ENCODE assay signal across 25 mouse cellular contexts in the genomic region with DNA sequence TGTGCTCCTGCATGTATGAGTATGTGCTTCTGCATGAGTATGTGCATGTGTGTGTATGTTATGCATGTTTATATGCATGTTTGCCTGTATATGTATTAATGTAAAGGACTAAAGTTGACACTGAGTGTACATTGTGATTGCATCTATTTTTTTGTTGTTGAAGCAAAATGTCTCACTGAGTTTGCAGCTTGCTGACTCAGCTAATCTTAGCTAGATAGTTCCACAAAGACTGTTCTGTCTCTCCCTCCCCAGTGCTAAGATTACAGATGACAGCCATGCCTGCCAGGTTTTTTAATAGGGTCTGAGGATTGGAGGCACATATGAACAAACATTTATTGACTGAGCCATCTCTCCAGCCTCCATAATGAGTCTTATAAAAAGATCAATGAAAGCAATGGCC. TPM values are rescaled to one million over a fixed set of nuclear protein-coding genes. Genes with fewer than 3 reads are reported as not detected.
DNase-seq lines count a peak whose midpoint lies in the region; ATAC-seq and TF ChIP-seq lines count a peak whose summit lies in the region.
"Had no signal": no experiment of that assay in that cellular context is flagged by ENCODE, and none has a peak within 500 bp of the region (broad histone marks: within the 10 kb centered on the region; RNA-seq: fewer than 3 reads in every experiment).

No protein-coding gene starts in this region.

- H3K36me3 ChIP-seq in CH12.LX (replicated peaks in 1 of 2; ENCODE audit: control insufficient read depth in 1 of 2, insufficient read depth in 1 of 2, low read length in 1 of 2) (no peaks in the 10 kb centered on the region), ES-E14 (ENCODE audit: control insufficient read depth, insufficient read depth, low read length, poor library complexity, severe bottlenecking) (no peaks in the 10 kb centered on the region), MEL (ENCODE audit: control insufficient read depth in 1 of 2, insufficient read depth in 2 of 2, low read length in 2 of 2) (no peaks in the 10 kb centered on the region)
- no peaks in the 10 kb centered on the region for H3K36me3 ChIP-seq in stomach, postnatal 0 days (ENCODE audit: control insufficient read depth, insufficient read depth, low read length)
- H3K36me3 ChIP-seq: G1E had no signal

- no peak for DNase-seq in CH12.LX (ENCODE audit: extremely low read depth)
- no peak for DNase-seq in ES-E14 (ENCODE audit: low read depth, low spot score)
- DNase-seq in MEL (ENCODE audit: low read depth, low spot score): no peak
- DNase-seq in brain, embryonic 14.5 days (ENCODE audit: low read depth): peak; percentile 7
- DNase-seq in B cell, adult 2 months: no peak
- DNase-seq in spleen, postnatal 10 days (ENCODE audit: low spot score in 2 of 2): no peak
- DNase-seq in stomach, postnatal 0 days (ENCODE audit: low spot score): no peak
- DNase-seq in layer of hippocampus, postnatal 25 days (ENCODE audit: extremely low spot score in 1 of 2, low spot score in 1 of 2): no peak
- DNase-seq: adrenal gland, adult 2 months; adrenal gland, adult 8-10 months; adrenal gland, postnatal 10 days; adrenal gland, postnatal 14 days; adrenal gland, postnatal 25 days; adrenal gland, postnatal 36 days; cerebellum, adult 11 months; cerebellum, adult 11-12 months; cerebellum, adult 18-20 months; cerebellum, adult 2 months; cerebellum, adult 8-10 months; cerebellum, adult 9-10 months; cerebellum, adult 9-11 months had no signal

- ATAC-seq in stomach, postnatal 0 days (ENCODE audit: low FRiP score, low TSS enrichment): no peak
- ATAC-seq: activated CD4-positive, CD25-positive, alpha-beta regulatory T cell, adult 4 months; CD4-positive, CD25-positive, alpha-beta regulatory T cell, adult 4 months; Patski had no signal

- H3K79me2 ChIP-seq in CH12.LX (replicated peaks; ENCODE audit: control insufficient read depth, extremely low read depth, insufficient read depth, poor library complexity, severe bottlenecking): no peaks in the 10 kb centered on the region
- H3K79me2 ChIP-seq in MEL (ENCODE audit: control insufficient read depth, insufficient read depth, low read length, poor library complexity): no peaks in the 10 kb centered on the region

- no peak for TF ChIP-seq POLR2A in CH12.LX (IDR thresholded peaks at IDR 0.05; ENCODE audit: low read depth, low read length)
- TF ChIP-seq POLR2A in MEL (IDR thresholded peaks at IDR 0.05; ENCODE audit: control insufficient read depth in 1 of 2, insufficient read depth in 1 of 2, low read depth in 1 of 2, low read length in 2 of 2, poor library complexity in 1 of 2): no peak
- TF ChIP-seq POLR2A in brain, embryonic 14.5 days (IDR thresholded peaks at IDR 0.05; ENCODE audit: borderline replicate concordance, extremely low read depth, insufficient read depth, insufficient read length, poor library complexity, severe bottlenecking): no peak

- TF ChIP-seq EP300 in CH12.LX (IDR thresholded peaks at IDR 0.05; ENCODE audit: low read length): no peak
- no peak for TF ChIP-seq EP300 in MEL (IDR thresholded peaks at IDR 0.05; ENCODE audit: low read depth in 1 of 2, low read length in 2 of 2)
- TF ChIP-seq EP300 in stomach, postnatal 0 days (optimal IDR thresholded peaks at IDR 0.05): no peak

- TF ChIP-seq CTCF in CH12.LX (conservative IDR thresholded peaks at IDR 0.05 in 1 of 2, IDR thresholded peaks at IDR 0.05 in 1 of 2; ENCODE audit: low read depth in 2 of 2, low read length in 2 of 2) (no peak), MEL (IDR thresholded peaks at IDR 0.05 in 2 of 3, conservative IDR thresholded peaks at IDR 0.05 in 1 of 3; ENCODE audit: control insufficient read depth in 1 of 3, insufficient read depth in 1 of 3, low read depth in 2 of 3, low read length in 3 of 3, poor library complexity in 1 of 3, severe bottlenecking in 1 of 3) (no peak)
- TF ChIP-seq CTCF in brain, embryonic 14.5 days (IDR thresholded peaks at IDR 0.05; ENCODE audit: borderline replicate concordance, extremely low read depth, insufficient read depth, insufficient read length): no peak
- TF ChIP-seq CTCF in stomach, postnatal 0 days (IDR thresholded peaks at IDR 0.05; ENCODE audit: low read depth): no peak

- H3K4me3 ChIP-seq in CH12.LX (replicated peaks in 1 of 3; ENCODE audit: low read depth in 2 of 3, low read length in 2 of 3, poor library complexity in 1 of 3) (no peak overlapping the region), ES-E14 (ENCODE audit: insufficient read depth in 1 of 2, low read depth in 1 of 2, low read length in 2 of 2, poor library complexity in 1 of 2, severe bottlenecking in 1 of 2) (no peak overlapping the region), MEL (ENCODE audit: control insufficient read depth in 1 of 2, insufficient read depth in 1 of 2, low read depth in 2 of 2, low read length in 2 of 2) (no peak overlapping the region)
- H3K4me3 ChIP-seq in stomach, postnatal 0 days (ENCODE audit: low read depth, low read length): no peak overlapping the region

- no peak overlapping the region for H3K4me2 ChIP-seq in CH12.LX (ENCODE audit: insufficient read depth, low read depth, poor library complexity, severe bottlenecking)
- no peak overlapping the region for H3K4me2 ChIP-seq in stomach, postnatal 0 days (replicated peaks; ENCODE audit: low read depth)

- H3K9me3 ChIP-seq in CH12.LX (replicated peaks; ENCODE audit: low read length): peaks cover 2% of the 10 kb centered on the region
- no peaks in the 10 kb centered on the region for H3K9me3 ChIP-seq in ES-E14 (ENCODE audit: control insufficient read depth, insufficient read depth, low read depth, low read length)
- H3K9me3 ChIP-seq in MEL (replicated peaks; ENCODE audit: insufficient read depth, low read length): no peaks in the 10 kb centered on the region
- H3K9me3 ChIP-seq in stomach, postnatal 0 days (ENCODE audit: control insufficient read depth, low read length): no peaks in the 10 kb centered on the region

- TF ChIP-seq RAD21 in CH12.LX (IDR thresholded peaks at IDR 0.05; ENCODE audit: low read depth, low read length): no peak
- no peak for TF ChIP-seq RAD21 in MEL (IDR thresholded peaks at IDR 0.05; ENCODE audit: low read depth, low read length)

- H3K4me1 ChIP-seq in CH12.LX (ENCODE audit: control insufficient read depth in 1 of 2, insufficient read depth in 2 of 2): no peaks in the 10 kb centered on the region
- no peaks in the 10 kb centered on the region for H3K4me1 ChIP-seq in ES-E14 (ENCODE audit: control insufficient read depth in 2 of 2, insufficient read depth in 2 of 2, low read length in 2 of 2, poor library complexity in 1 of 2)
- no peaks in the 10 kb centered on the region for H3K4me1 ChIP-seq in MEL (ENCODE audit: control insufficient read depth in 1 of 2, insufficient read depth in 2 of 2, low read length in 2 of 2)
- H3K4me1 ChIP-seq in stomach, postnatal 0 days (replicated peaks; ENCODE audit: control insufficient read depth, insufficient read depth): no peaks in the 10 kb centered on the region

- H3K9ac ChIP-seq in CH12.LX (ENCODE audit: insufficient read depth, low read depth) (no peak overlapping the region), ES-E14 (ENCODE audit: insufficient read depth, low read depth, low read length, poor library complexity, severe bottlenecking) (no peak overlapping the region), MEL (ENCODE audit: control insufficient read depth, low read depth, low read length, poor library complexity, severe bottlenecking) (no peak overlapping the region)
- no peak overlapping the region for H3K9ac ChIP-seq in stomach, postnatal 0 days (ENCODE audit: low read length)

- H3K27me3 ChIP-seq in CH12.LX (replicated peaks) (no peaks in the 10 kb centered on the region), MEL (ENCODE audit: control insufficient read depth in 1 of 2, insufficient read depth in 2 of 2, low read length in 2 of 2) (no peaks in the 10 kb centered on the region)
- no peaks in the 10 kb centered on the region for H3K27me3 ChIP-seq in stomach, postnatal 0 days (ENCODE audit: control insufficient read depth, insufficient read depth, low read length)
- H3K27me3 ChIP-seq: Patski had no signal

- dilution Hi-C loops in CH12.LX (cut with MboI; ENCODE audit: extremely low pct_ligation_motif_present, extremely low pct_unique_long_range_greater_than_20kb, low sequenced_read_pairs): no loop called here

- in situ Hi-C loops in CH12.LX (cut with MboI; ENCODE audit: low pct_ligation_motif_present, low pct_unique_long_range_greater_than_20kb, low sequenced_read_pairs) (no loop called here), ES-E14 (cut with MboI; ENCODE audit: low sequenced_read_pairs in 2 of 2, unreplicated experiment in 2 of 2) (no loop called here)

- H3K27ac ChIP-seq in CH12.LX (ENCODE audit: insufficient read depth, low read depth) (no peak overlapping the region), ES-E14 (ENCODE audit: insufficient read depth, low read depth, low read length, poor library complexity, severe bottlenecking) (no peak overlapping the region), MEL (ENCODE audit: control insufficient read depth, low read depth, low read length) (no peak overlapping the region)
- no peak overlapping the region for H3K27ac ChIP-seq in stomach, postnatal 0 days (replicated peaks)

TF ChIP-seq in CH12.LX, 34 proteins besides CTCF, POLR2A, EP300 and RAD21 (continues in another document):
- TF ChIP-seq MXI1 (IDR thresholded peaks at IDR 0.05; ENCODE audit: low read depth, low read length) (no peak), MAFK (IDR thresholded peaks at IDR 0.05; ENCODE audit: insufficient replicate concordance, low read length) (peak; percentile 76; the same call in 1 of the 2 replicates)

TF ChIP-seq in ES-E14, 5 proteins besides CTCF, POLR2A, EP300 and RAD21 (continues in another document):
- TF ChIP-seq ZNF384 (IDR thresholded peaks at IDR 0.05; ENCODE audit: low read depth, low read length) (no peak), HCFC1 (IDR thresholded peaks at IDR 0.05; ENCODE audit: borderline replicate concordance, insufficient read depth, low read length) (no peak), ZC3H11A (IDR thresholded peaks at IDR 0.05; ENCODE audit: borderline replicate concordance, low read depth, low read length) (no peak)

TF ChIP-seq in MEL, 35 proteins besides CTCF, POLR2A, EP300 and RAD21:
- peak; percentile 21; the same call in 1 of the 2 replicates for TF ChIP-seq MAFK (IDR thresholded peaks at IDR 0.05; ENCODE audit: borderline replicate concordance, low read depth, low read length)
- no peak for TF ChIP-seq TAL1 (IDR thresholded peaks at IDR 0.05; ENCODE audit: low read length)

RNA-seq across cellular contexts. Expression of a gene that starts 35.0 kb away (rescaled TPM):
- total RNA-seq in CH12.LX (2012; rRNA removed): 0.38 and 0.55 TPM in 2 replicates
- 0.67 and 1.2 TPM in 2 replicates for total RNA-seq in CH12.LX (2014; rRNA removed)
- polyA plus RNA-seq in CH12.LX (2012; ENCODE audit: insufficient read length, low read depth): 3.0 TPM in 1 of 2 replicates, not detected in the other
- total RNA-seq in ES-E14 (2012; rRNA removed): 5.1 and 6.4 TPM in 2 replicates
- 7.2 and 9.9 TPM in 2 replicates for total RNA-seq in MEL (2012; rRNA removed)
- 1 to 10 TPM in 1 of 2 experiments, not detected in 1; 7.9 TPM for polyA plus RNA-seq in MEL (2012; ENCODE audit: insufficient read depth in 1 of 2, insufficient read length in 2 of 2, low read depth in 1 of 2, low replicate concordance in 2 of 2, missing spikeins in 1 of 2)
- 0.16 and 0.29 TPM in 2 replicates for polyA plus RNA-seq in brain, embryonic 14.5 days (2012; rRNA removed)
- polyA plus RNA-seq in stomach, postnatal 0 days (2015; fragmentation: Nextera tagmentation; extraction: Ambion mirVana): not detected in 2 replicates
- 1 to 10 TPM; 5.1 to 6.8 TPM for total RNA-seq in layer of hippocampus, postnatal 25 days (2021)
- polyA plus RNA-seq: CD4-positive, CD25-positive, alpha-beta regulatory T cell, adult 4 months had no signal
